Mouse (Mus musculus) cerebellum, adult 2 months (tissue): ENCODE measurements around the gene Lexm. TPM values are rescaled to one million over a fixed set of nuclear protein-coding genes. Genes with fewer than 3 reads are reported as not detected.

Experiments used
- DNase-seq, 2 experiments: peaks; one replicate each; pipeline ENCODE4 v3.0.0; 2021
- H3K27ac ChIP-seq: fragments of 200-500 bp; 2 replicates; pipeline ENCODE4 v1.5.1; 2012; ENCODE audit warnings: low read length, control low read depth, inconsistent platforms; ENCODE audit not compliant: insufficient read depth
- H3K27me3 ChIP-seq: fragments of 200-500 bp; 2 replicates; pipeline ENCODE4 v1.6.1; 2012; ENCODE audit warnings: inconsistent platforms, mild to moderate bottlenecking, low read length, moderate library complexity; ENCODE audit not compliant: control insufficient read depth, insufficient read depth
- H3K4me1 ChIP-seq: fragments of 200-500 bp; 2 replicates; pipeline ENCODE4 v1.6.1; 2011; ENCODE audit warnings: low read length; ENCODE audit not compliant: control insufficient read depth, insufficient read depth
- H3K4me3 ChIP-seq: fragments of 200-500 bp; replicated peaks from 2 replicates; pipeline ENCODE3; 2011; ENCODE audit warnings: mild to moderate bottlenecking, low read depth, low read length, control low read depth; ENCODE audit not compliant: insufficient read depth
- CTCF ChIP-seq: fragments of 200-500 bp; IDR thresholded peaks from 2 replicates; pipeline ENCODE4 v1.5.1; 2011; ENCODE audit warnings: low read depth, mild to moderate bottlenecking, control low read depth, low read length, moderate library complexity, borderline replicate concordance; ENCODE audit not compliant: insufficient read depth
- POLR2A ChIP-seq: fragments of 200-500 bp; IDR thresholded peaks from 2 replicates; pipeline ENCODE4 v1.6.1; 2011; ENCODE audit warnings: low read length, control low read depth, borderline replicate concordance; ENCODE audit not compliant: insufficient read depth
- WGBS: fragments of 180-500 bp; shearing (Covaris S2); methylation state at CpG from one replicate; pipeline ENCODE4 v1.1.7; 2018; 5-methylcytosine and 5-hydroxymethylcytosine counted together
- polyA plus RNA-seq: library from polyadenylated mRNA; depleted of rRNA; stranded (reverse); fragments of >200 nt; gene quantifications from 2 replicates; pipeline ENCODE4 v1.2.3, GENCODE M21; 2012

The Lexm gene
- polyA plus RNA-seq, 1 experiment: 0.15 TPM

GRCm38 (mm10) chr4:106590871-106591270 lies 26.2 kb downstream of the Lexm start:
- DNase-seq: no peak
- 87% methylated on average over 9 of the region's 9 CpGs for WGBS
- TF ChIP-seq CTCF (no peak), POLR2A (no peak)

DNA sequence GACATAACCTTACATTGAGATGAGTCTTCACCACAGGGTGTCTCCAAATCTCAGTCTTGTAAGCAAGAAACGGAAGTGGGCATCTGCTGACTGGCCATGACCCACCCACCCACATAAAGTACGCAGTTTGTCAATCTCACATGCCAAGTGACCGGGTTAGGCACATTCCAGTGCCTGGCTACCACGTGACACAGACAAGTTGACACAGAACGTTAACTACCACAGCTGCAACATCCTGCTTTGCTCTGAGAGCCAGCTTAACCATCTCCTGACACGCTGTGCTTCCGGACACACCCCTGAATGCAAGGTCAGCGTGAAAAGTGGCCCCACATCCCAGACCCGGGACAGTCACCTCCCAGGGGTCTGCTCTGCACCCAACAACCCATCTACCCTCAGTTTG lies 26.9 kb downstream of the Lexm start:
- no peaks in the 10 kb centered on the region for H3K4me1 ChIP-seq
- WGBS: 68% methylated on average over 9 of the region's 9 CpGs
- no peak overlapping the region for H3K4me3 ChIP-seq
- H3K27me3 ChIP-seq: no peaks in the 10 kb centered on the region
- no peak overlapping the region for H3K27ac ChIP-seq
- TF ChIP-seq POLR2A (no peak), CTCF (no peak)
- no peak for DNase-seq

More at GRCm38 (mm10) chr4:106590871-106591270, 26.2 kb downstream of the Lexm start:
- no peaks in the 10 kb centered on the region for H3K4me1 ChIP-seq
- no peaks in the 10 kb centered on the region for H3K27me3 ChIP-seq
- H3K4me3 ChIP-seq: no peak overlapping the region
- H3K27ac ChIP-seq: no peak overlapping the region

DNA sequence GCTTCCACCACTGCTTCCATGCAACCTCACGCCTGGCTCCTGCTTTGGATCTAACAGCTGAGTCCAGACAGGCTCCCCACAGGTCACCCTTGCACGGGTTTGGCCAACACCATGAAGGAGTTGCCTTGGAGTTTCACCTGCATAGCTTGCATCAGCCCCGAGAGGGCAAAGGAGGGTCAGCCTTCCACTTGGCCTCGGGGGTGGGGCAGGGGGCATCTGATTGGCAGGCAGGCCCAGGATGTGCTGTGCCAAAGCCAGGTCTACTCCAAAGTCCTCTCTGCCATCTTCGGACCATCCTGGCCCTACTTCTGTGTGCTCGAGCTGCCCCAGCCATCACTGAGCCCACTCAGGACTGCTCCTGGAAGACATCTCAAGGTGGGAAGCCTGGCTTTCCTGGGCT lies 30.0 kb downstream of the Lexm start:
- Histone ChIP-seq H3K4me3 (no peak overlapping the region), H3K27ac (no peak overlapping the region), H3K27me3 (no peaks in the 10 kb centered on the region), H3K4me1 (no peaks in the 10 kb centered on the region)
- WGBS: 90% methylated on average over 6 of the region's 6 CpGs
- TF ChIP-seq POLR2A: no peak
- TF ChIP-seq CTCF: no peak
- no peak for DNase-seq

GRCm38 (mm10) chr4:106584665-106585064 lies 32.4 kb downstream of the Lexm start:
- no peak for TF ChIP-seq CTCF
- TF ChIP-seq POLR2A: no peak
- no peaks in the 10 kb centered on the region for H3K4me1 ChIP-seq
- no peak overlapping the region for H3K27ac ChIP-seq
- WGBS: 68% methylated on average over 4 of the region's 4 CpGs
- H3K4me3 ChIP-seq: no peak overlapping the region
- no peak for DNase-seq
- no peaks in the 10 kb centered on the region for H3K27me3 ChIP-seq

- no peak overlapping the region for H3K27ac ChIP-seq
- H3K4me1 ChIP-seq: peaks cover under 1% of the 10 kb centered on the region; the same call in 1 of the 2 replicates
- TF ChIP-seq CTCF (no peak), POLR2A (no peak)
- no peaks in the 10 kb centered on the region for H3K27me3 ChIP-seq
- no peak for DNase-seq
- H3K4me3 ChIP-seq: no peak overlapping the region
- 90% methylated on average over 12 of the region's 12 CpGs for WGBS
Observed at GRCm38 (mm10) chr4:106582428-106583153, 34.5 kb downstream of the Lexm start.

- Histone ChIP-seq H3K4me3 (no peak overlapping the region), H3K4me1 (peaks cover 4% of the 10 kb centered on the region; the same call in 1 of the 2 replicates), H3K27ac (no peak overlapping the region), H3K27me3 (no peaks in the 10 kb centered on the region)
- WGBS: 92% methylated on average over 15 of the region's 15 CpGs
- DNase-seq: no peak
- TF ChIP-seq POLR2A: no peak
- no peak for TF ChIP-seq CTCF
Observed at GRCm38 (mm10) chr4:106581865-106582204, 35.2 kb downstream of the Lexm start.

GRCm38 (mm10) chr4:106581176-106581864 lies 35.7 kb downstream of the Lexm start:
- TF ChIP-seq POLR2A (no peak), CTCF (no peak)
- 79% methylated on average over 14 of the region's 14 CpGs for WGBS
- no peak for DNase-seq

GRCm38 (mm10) chr4:106577511-106577910 lies 39.5 kb downstream of the Lexm start:
- H3K4me3 ChIP-seq: no peak overlapping the region
- no peak for DNase-seq
- no peaks in the 10 kb centered on the region for H3K27me3 ChIP-seq
- TF ChIP-seq POLR2A: no peak
- TF ChIP-seq CTCF: no peak
- H3K4me1 ChIP-seq: peaks cover 4% of the 10 kb centered on the region; the same call in 1 of the 2 replicates
- 26% methylated on average over 7 of the region's 7 CpGs for WGBS
- H3K27ac ChIP-seq: no peak overlapping the region

More at GRCm38 (mm10) chr4:106581176-106581864, 35.7 kb downstream of the Lexm start:
- Histone ChIP-seq H3K4me1 (peaks cover 4% of the 10 kb centered on the region; the same call in 1 of the 2 replicates), H3K27ac (no peak overlapping the region), H3K4me3 (no peak overlapping the region), H3K27me3 (no peaks in the 10 kb centered on the region)
